Mouse (Mus musculus): ENCODE measurements around the gene L3hypdh. TPM values are rescaled to one million over a fixed set of nuclear protein-coding genes. Genes with fewer than 3 reads are reported as not detected.

Gene L3hypdh
- 13.1 TPM for polyA plus RNA-seq (2014; fragmentation: Illumina TruSeq; extraction: RNeasy Lipid Tissue Mini Kit (QIAGEN cat#74804); ENCODE audit: low read depth, low replicate concordance)

GRCm38 (mm10) chr12:72085329-72086165 lies at the start of gene L3hypdh, which contains the start of gene Jkamp:
L3hypdh (minus strand) TSS chr12:72085439.
Jkamp (plus strand) TSS chr12:72085589.

DNA sequence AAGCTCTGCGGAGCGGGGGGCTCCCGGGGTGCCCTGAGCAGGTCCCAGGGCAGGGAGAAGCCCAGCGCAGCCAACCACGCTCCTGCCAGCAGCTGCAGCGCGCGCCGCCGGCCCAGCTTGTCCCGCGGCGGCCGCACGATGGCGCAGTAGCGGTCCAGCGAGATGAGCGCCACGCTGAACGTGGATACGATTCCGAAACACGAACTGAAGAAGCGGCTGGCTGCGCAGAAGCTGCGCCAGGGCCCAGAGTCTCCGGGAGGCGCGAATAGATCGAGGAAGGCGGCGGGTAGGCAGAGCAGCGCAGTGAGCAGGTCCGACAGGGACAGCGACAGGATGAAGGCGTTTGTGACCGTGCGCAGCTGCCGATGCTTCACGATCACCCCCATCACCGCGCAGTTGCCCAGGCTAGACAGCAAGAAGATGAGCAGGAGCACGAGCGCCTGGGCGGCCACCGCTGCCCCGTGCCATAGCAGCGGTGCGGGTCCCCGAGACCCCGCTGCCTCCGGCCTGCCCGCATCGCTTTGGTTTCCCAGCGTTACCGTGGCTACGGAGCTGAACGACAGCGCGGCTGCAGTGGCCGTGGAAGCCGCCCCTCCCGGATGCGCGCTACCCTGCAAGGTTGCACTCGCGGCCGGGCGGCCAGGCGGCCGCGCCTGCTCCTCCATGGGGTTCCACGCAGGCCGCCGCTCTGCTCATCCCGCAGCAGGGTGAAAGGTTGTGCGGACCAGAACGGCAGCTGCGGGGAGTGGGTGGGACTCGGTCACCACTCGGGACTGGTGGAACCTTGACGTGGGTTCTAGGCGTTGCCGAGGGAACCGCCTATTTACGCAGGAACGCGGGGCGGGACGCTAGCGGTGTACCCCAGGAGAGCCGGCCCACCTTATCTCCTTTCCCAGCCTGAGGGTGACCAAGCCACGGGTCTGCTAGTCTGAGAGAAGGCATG lies 14.6 kb downstream of the L3hypdh start, which contains the start of gene Gpr135:
TSS of gene Gpr135 (minus strand) at position 799 of the 943 bp plus-strand sequence.

Other genes starting within 250 kb of the L3hypdh start
- 1.9 TPM for gene Gpr135, start 14.3 kb downstream of the L3hypdh start, polyA plus RNA-seq (2014; fragmentation: Illumina TruSeq; extraction: RNeasy Lipid Tissue Mini Kit (QIAGEN cat#74804); ENCODE audit: low read depth, low replicate concordance)
- gene Jkamp, start 150 bp upstream of the L3hypdh start, polyA plus RNA-seq (2014; fragmentation: Illumina TruSeq; extraction: RNeasy Lipid Tissue Mini Kit (QIAGEN cat#74804); ENCODE audit: low read depth, low replicate concordance) = 41.4 TPM
- gene Ccdc175, start 99.6 kb upstream of the L3hypdh start, polyA plus RNA-seq (2014; fragmentation: Illumina TruSeq; extraction: RNeasy Lipid Tissue Mini Kit (QIAGEN cat#74804); ENCODE audit: low read depth, low replicate concordance) = 1.5 TPM

All from adipose tissue, adult 10 weeks (tissue).